Mouse (Mus musculus): ENCODE results near the gene Sirt6.

- TF ChIP-seq CTCF (IDR thresholded peaks at IDR 0.05; ENCODE audit: low read depth) (no peak), EP300 (IDR thresholded peaks at IDR 0.05; ENCODE audit: low read depth) (no peak)
Observed at GRCm38 (mm10) chr10:81601396-81601905, 26.1 kb downstream of the Sirt6 start.
